Mouse (Mus musculus): Measurements from ENCODE around the gene Sema5a. TPM values are rescaled to one million over a fixed set of nuclear protein-coding genes. Genes with fewer than 3 reads are reported as not detected.

Sema5a gene
- total and polyA plus RNA-seq, 3 experiments, result 0.17 to 0.27 (median 0.17) TPM

DNA sequence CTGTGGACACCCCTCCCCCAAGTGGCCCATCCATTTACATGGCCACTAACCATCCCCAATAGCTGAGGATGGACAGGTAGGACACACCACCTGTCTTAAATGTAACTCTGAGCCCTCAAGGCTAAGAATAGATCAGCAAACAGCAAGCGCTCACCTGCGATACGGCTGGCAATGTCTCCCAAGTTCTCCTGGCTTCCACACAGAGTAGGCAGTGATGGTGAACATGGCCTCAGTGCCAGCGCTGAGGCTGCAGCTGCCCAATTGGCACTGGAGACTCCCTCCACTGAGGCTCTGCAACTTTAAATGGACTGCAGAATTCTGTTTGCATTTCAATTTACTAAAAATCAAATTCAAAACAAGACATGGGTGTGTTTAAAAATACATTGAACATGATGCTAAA is 78.6 kb downstream of the Sema5a start:
- no peak for TF ChIP-seq IRF4 (IDR thresholded peaks at IDR 0.05; ENCODE audit: low read depth, low read length)
- no peak for TF ChIP-seq MYC (IDR thresholded peaks at IDR 0.05; ENCODE audit: low read depth, low read length)
- no peak for TF ChIP-seq ZC3H11A (IDR thresholded peaks at IDR 0.05; ENCODE audit: low read depth, low read length)
- TF ChIP-seq ZNF384 (IDR thresholded peaks at IDR 0.05; ENCODE audit: low read depth, low read length), result no peak
- TF ChIP-seq USF2 (conservative IDR thresholded peaks at IDR 0.05; ENCODE audit: low read depth, low read length), result no peak
- no peak for TF ChIP-seq JUND (conservative IDR thresholded peaks at IDR 0.05; ENCODE audit: low read depth, low read length)
- no peak for TF ChIP-seq MEF2A (IDR thresholded peaks at IDR 0.05; ENCODE audit: borderline replicate concordance, low read depth, low read length)
- no peak for TF ChIP-seq MAX (IDR thresholded peaks at IDR 0.05; ENCODE audit: low read length)
- no peak for TF ChIP-seq RAD21 (IDR thresholded peaks at IDR 0.05; ENCODE audit: low read depth, low read length)
- no peak for TF ChIP-seq TBP (conservative IDR thresholded peaks at IDR 0.05; ENCODE audit: low read depth, low read length)
- TF ChIP-seq NELFE (IDR thresholded peaks at IDR 0.05; ENCODE audit: low read depth, low read length), result no peak
- no peak for TF ChIP-seq USF1 (IDR thresholded peaks at IDR 0.05; ENCODE audit: low read depth, low read length)
- TF ChIP-seq NRF1 (IDR thresholded peaks at IDR 0.05; ENCODE audit: low read depth, low read length), result no peak
- no peak for TF ChIP-seq E2F4 (IDR thresholded peaks at IDR 0.05; ENCODE audit: insufficient replicate concordance, low read depth, low read length)
- no peak for TF ChIP-seq JUN (IDR thresholded peaks at IDR 0.05; ENCODE audit: insufficient read depth, low read depth, low read length)
- no peak for TF ChIP-seq CTCF (conservative IDR thresholded peaks at IDR 0.05 in 1 of 2, IDR thresholded peaks at IDR 0.05 in 1 of 2; ENCODE audit: low read depth in 2 of 2, low read length in 2 of 2)
- Histone ChIP-seq H3K27ac (ENCODE audit: insufficient read depth, low read depth) (no peak overlapping the region), H3K36me3 (replicated peaks in 1 of 2; ENCODE audit: control insufficient read depth in 1 of 2, insufficient read depth in 1 of 2, low read length in 1 of 2) (no peaks in the 10 kb centered on the region), H3K4me2 (ENCODE audit: insufficient read depth, low read depth, poor library complexity, severe bottlenecking) (no peak overlapping the region), H3K79me2 (replicated peaks; ENCODE audit: control insufficient read depth, extremely low read depth, insufficient read depth, poor library complexity, severe bottlenecking) (no peaks in the 10 kb centered on the region), H3K27me3 (replicated peaks) (no peaks in the 10 kb centered on the region), H3K9me3 (replicated peaks; ENCODE audit: low read length) (no peaks in the 10 kb centered on the region), H3K4me1 (ENCODE audit: control insufficient read depth in 1 of 2, insufficient read depth in 2 of 2) (peaks cover 0 to under 1% of the 10 kb centered on the region in 2 experiments; a peak in 1 of 4 replicates), H3K9ac (ENCODE audit: insufficient read depth, low read depth) (no peak overlapping the region), H3K4me3 (replicated peaks in 1 of 3; ENCODE audit: low read depth in 2 of 3, low read length in 2 of 3, poor library complexity in 1 of 3) (no peak overlapping the region)
- dilution Hi-C loops (cut with MboI; ENCODE audit: extremely low pct_ligation_motif_present, extremely low pct_unique_long_range_greater_than_20kb, low sequenced_read_pairs), result no loop called here
- in situ Hi-C loops (cut with MboI; ENCODE audit: low pct_ligation_motif_present, low pct_unique_long_range_greater_than_20kb, low sequenced_read_pairs), result no loop called here
- DNase-seq (ENCODE audit: extremely low read depth), result no peak

DNA sequence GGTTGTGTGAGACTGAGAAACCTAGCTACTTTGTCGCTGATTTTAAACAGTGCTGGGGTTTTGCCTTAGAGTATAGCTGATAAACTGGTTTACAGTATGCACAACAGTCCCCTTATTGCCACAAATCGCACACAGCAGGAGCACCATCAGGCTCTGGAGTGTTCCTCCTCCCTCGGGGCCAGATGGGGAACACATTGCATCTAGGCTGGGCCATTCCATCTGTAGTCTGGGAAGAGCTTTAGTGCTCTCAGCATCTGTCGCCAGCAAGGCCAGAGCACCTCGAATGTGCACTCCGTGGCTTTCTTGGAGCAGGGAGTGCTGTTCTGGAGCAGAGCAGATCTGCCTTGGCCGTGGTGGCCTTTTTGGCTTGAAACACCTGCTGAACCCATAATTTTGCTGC is 79.5 kb downstream of the Sema5a start:
- no peaks in the 10 kb centered on the region for H3K9me3 ChIP-seq (replicated peaks; ENCODE audit: low read length)
- no peaks in the 10 kb centered on the region for H3K36me3 ChIP-seq (replicated peaks in 1 of 2; ENCODE audit: control insufficient read depth in 1 of 2, insufficient read depth in 1 of 2, low read length in 1 of 2)
- no peak overlapping the region for H3K9ac ChIP-seq (ENCODE audit: insufficient read depth, low read depth)
- no peak overlapping the region for H3K4me2 ChIP-seq (ENCODE audit: insufficient read depth, low read depth, poor library complexity, severe bottlenecking)
- TF ChIP-seq MAZ (IDR thresholded peaks at IDR 0.05; ENCODE audit: low read depth, low read length) (no peak), USF2 (conservative IDR thresholded peaks at IDR 0.05; ENCODE audit: low read depth, low read length) (no peak), MYC (IDR thresholded peaks at IDR 0.05; ENCODE audit: low read depth, low read length) (no peak), PAX5 (IDR thresholded peaks at IDR 0.05; ENCODE audit: low read length) (no peak), CHD1 (IDR thresholded peaks at IDR 0.05; ENCODE audit: low read depth, low read length) (no peak), RAD21 (IDR thresholded peaks at IDR 0.05; ENCODE audit: low read depth, low read length) (no peak), JUND (conservative IDR thresholded peaks at IDR 0.05; ENCODE audit: low read depth, low read length) (no peak), TBP (conservative IDR thresholded peaks at IDR 0.05; ENCODE audit: low read depth, low read length) (no peak), JUN (IDR thresholded peaks at IDR 0.05; ENCODE audit: insufficient read depth, low read depth, low read length) (no peak), IRF4 (IDR thresholded peaks at IDR 0.05; ENCODE audit: low read depth, low read length) (no peak), POLR2A (IDR thresholded peaks at IDR 0.05; ENCODE audit: low read depth, low read length) (no peak), POLR2AphosphoS2 (IDR thresholded peaks at IDR 0.05; ENCODE audit: low read depth, low read length) (no peak), CHD2 (IDR thresholded peaks at IDR 0.05; ENCODE audit: low read length) (no peak), ZMIZ1 (IDR thresholded peaks at IDR 0.05; ENCODE audit: low read depth, low read length) (no peak), MEF2A (IDR thresholded peaks at IDR 0.05; ENCODE audit: borderline replicate concordance, low read depth, low read length) (no peak), ELF1 (IDR thresholded peaks at IDR 0.05; ENCODE audit: low read depth, low read length) (no peak), E2F4 (IDR thresholded peaks at IDR 0.05; ENCODE audit: insufficient replicate concordance, low read depth, low read length) (no peak), KAT2A (IDR thresholded peaks at IDR 0.05; ENCODE audit: insufficient replicate concordance, low read length) (no peak), TCF12 (IDR thresholded peaks at IDR 0.05; ENCODE audit: low read depth, low read length) (no peak)
- peaks cover 0 to 10% of the 10 kb centered on the region in 2 experiments; a peak in 2 of 4 replicates for H3K4me1 ChIP-seq (ENCODE audit: control insufficient read depth in 1 of 2, insufficient read depth in 2 of 2)
- no peaks in the 10 kb centered on the region for H3K27me3 ChIP-seq (replicated peaks)
- DNase-seq (ENCODE audit: extremely low read depth), result no peak
- in situ Hi-C loops (cut with MboI; ENCODE audit: low pct_ligation_motif_present, low pct_unique_long_range_greater_than_20kb, low sequenced_read_pairs) (no loop called here), dilution Hi-C loops (cut with MboI; ENCODE audit: extremely low pct_ligation_motif_present, extremely low pct_unique_long_range_greater_than_20kb, low sequenced_read_pairs) (no loop called here)
- H3K79me2 ChIP-seq (replicated peaks; ENCODE audit: control insufficient read depth, extremely low read depth, insufficient read depth, poor library complexity, severe bottlenecking), result no peaks in the 10 kb centered on the region
- no peak overlapping the region for H3K4me3 ChIP-seq (replicated peaks in 1 of 3; ENCODE audit: low read depth in 2 of 3, low read length in 2 of 3, poor library complexity in 1 of 3)
- no peak overlapping the region for H3K27ac ChIP-seq (ENCODE audit: insufficient read depth, low read depth)

All from CH12.LX (cell line).